Mouse (Mus musculus): ENCODE results near the gene Stk36.

Gene Stk36

GRCm38 (mm10) chr1:74601267-74601962 is at the start of gene Stk36, which contains the start of gene Rnf25:
Gene Stk36, plus strand, starts transcription at chr1:74601445.
Gene Rnf25, minus strand, starts transcription at chr1:74601397.
- peak; percentile 88 for DNase-seq (ENCODE audit: low read depth, low spot score)

- DNase-seq (ENCODE audit: low read depth, low spot score) = no peak
Measured at GRCm38 (mm10) chr1:74559061-74559460, 42.2 kb upstream of the Stk36 start.

- no peak for DNase-seq (ENCODE audit: low read depth, low spot score)
Measured at GRCm38 (mm10) chr1:74565834-74566233, 35.4 kb upstream of the Stk36 start.

- DNase-seq (ENCODE audit: low read depth, low spot score) = no peak
Measured at GRCm38 (mm10) chr1:74569739-74570719, 31.2 kb upstream of the Stk36 start.

GRCm38 (mm10) chr1:74582621-74583020 is 18.6 kb upstream of the Stk36 start:
- DNase-seq (ENCODE audit: low read depth, low spot score) = no peak

GRCm38 (mm10) chr1:74584616-74585398 is 16.4 kb upstream of the Stk36 start:
- no peak for DNase-seq (ENCODE audit: low read depth, low spot score)

GRCm38 (mm10) chr1:74587233-74587772 is 13.9 kb upstream of the Stk36 start:
- DNase-seq (ENCODE audit: low read depth, low spot score) = no peak

- DNase-seq (ENCODE audit: low read depth, low spot score) = peak; percentile 98
Measured at GRCm38 (mm10) chr1:74587773-74588445, 13.3 kb upstream of the Stk36 start, which contains the start of the genes Zfp142 and Bcs1l. Gene Zfp142, minus strand, starts transcription at chr1:74588246. Gene Bcs1l, plus strand, starts transcription at chr1:74588289.

- DNase-seq (ENCODE audit: low read depth, low spot score) = no peak
Measured at GRCm38 (mm10) chr1:74594434-74594833, 6.8 kb upstream of the Stk36 start.

GRCm38 (mm10) chr1:74600501-74601266 is 561 bp upstream of the Stk36 start:
- DNase-seq (ENCODE audit: low read depth, low spot score) = no peak

- no peak for DNase-seq (ENCODE audit: low read depth, low spot score)
Measured at GRCm38 (mm10) chr1:74624183-74624582, 22.9 kb downstream of the Stk36 start.

GRCm38 (mm10) chr1:74626076-74626475 is 24.8 kb downstream of the Stk36 start:
- no peak for DNase-seq (ENCODE audit: low read depth, low spot score)

GRCm38 (mm10) chr1:74628001-74628400 is 26.8 kb downstream of the Stk36 start:
- DNase-seq (ENCODE audit: low read depth, low spot score) = no peak

- no peak for DNase-seq (ENCODE audit: low read depth, low spot score)
Measured at GRCm38 (mm10) chr1:74632734-74633133, 31.5 kb downstream of the Stk36 start.

- DNase-seq (ENCODE audit: low read depth, low spot score) = no peak
Measured at GRCm38 (mm10) chr1:74643524-74643923, 42.3 kb downstream of the Stk36 start.

- DNase-seq (ENCODE audit: low read depth, low spot score) = peak; percentile 31
Measured at GRCm38 (mm10) chr1:74643926-74644325, 42.7 kb downstream of the Stk36 start.

GRCm38 (mm10) chr1:74661448-74662195 is 60.4 kb downstream of the Stk36 start, which contains the start of gene Ttll4:
Gene Ttll4, plus strand, starts transcription at chr1:74661745.
- peak; percentile 93 for DNase-seq (ENCODE audit: low read depth, low spot score)

- peak; percentile 9 for DNase-seq (ENCODE audit: low read depth, low spot score)
Measured at GRCm38 (mm10) chr1:74662253-74662865, 61.1 kb downstream of the Stk36 start.

GRCm38 (mm10) chr1:74665153-74665552 is 63.9 kb downstream of the Stk36 start:
- DNase-seq (ENCODE audit: low read depth, low spot score) = no peak

All from CD4-positive, CD25-positive, alpha-beta regulatory T cell, adult 2 months (primary cell).